Mouse (Mus musculus): ENCODE data around the gene Lnx1. TPM values are rescaled to one million over a fixed set of nuclear protein-coding genes. Genes with fewer than 3 reads are reported as not detected.

The Lnx1 gene
- total RNA-seq (2014; rRNA removed) (33.6 and 36.9 TPM in 2 replicates), polyA plus RNA-seq (2015; fragmentation: Nextera tagmentation; extraction: Ambion mirVana) (18.7 and 23.4 TPM in 2 replicates)

- Histone ChIP-seq H3K36me3 (ENCODE audit: insufficient read depth, low read length) (no peaks in the 10 kb centered on the region), H3K4me2 (ENCODE audit: low read depth, low read length, poor library complexity, severe bottlenecking) (no peak within 1 kb of the TSS), H3K27me3 (ENCODE audit: insufficient read depth, low read length) (no peaks in the 10 kb centered on the region), H3K27ac (ENCODE audit: low read depth, low read length) (no peak within 1 kb of the TSS), H3K9ac (replicated peaks; ENCODE audit: low read length, poor library complexity, severe bottlenecking) (no peak within 1 kb of the TSS), H3K4me3 (ENCODE audit: low read depth, low read length) (no peak within 1 kb of the TSS), H3K4me1 (ENCODE audit: insufficient read depth, low read length) (no peaks in the 10 kb centered on the region), H3K9me3 (ENCODE audit: low read length) (no peaks in the 10 kb centered on the region)
- TF ChIP-seq CTCF (IDR thresholded peaks at IDR 0.05), result no peak
- ATAC-seq (ENCODE audit: low FRiP score) (no peak), DNase-seq (ENCODE audit: low spot score) (no peak)
- 63% methylated on average over 11 of the region's 11 CpGs for WGBS
Measured at GRCm38 (mm10) chr5:74702766-74703165, at the start of gene Lnx1. Lnx1 (minus strand) TSS chr5:74702912.

DNA sequence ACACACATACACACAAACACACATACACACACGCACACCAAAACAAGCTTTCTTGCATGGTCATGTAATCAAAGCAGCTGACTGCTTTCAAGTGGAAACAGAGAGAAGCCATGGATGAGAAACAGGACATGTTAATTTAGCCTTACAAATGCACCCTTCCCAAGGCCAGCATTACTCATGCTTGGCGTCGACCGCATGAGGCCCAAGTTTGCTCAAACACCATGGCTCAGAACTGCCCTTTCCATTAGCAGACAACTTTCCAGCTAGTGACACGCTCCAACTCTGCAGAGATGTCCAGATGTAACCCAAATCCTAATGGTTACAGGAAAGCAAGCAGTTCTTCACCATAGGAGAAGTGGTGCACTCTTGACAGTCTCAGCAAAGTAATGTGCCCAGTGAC is 47.8 kb upstream of the Lnx1 start:
- Histone ChIP-seq H3K36me3 (ENCODE audit: insufficient read depth, low read length) (no peaks in the 10 kb centered on the region), H3K9ac (replicated peaks; ENCODE audit: low read length, poor library complexity, severe bottlenecking) (no peak overlapping the region), H3K4me3 (ENCODE audit: low read depth, low read length) (no peak overlapping the region), H3K27ac (ENCODE audit: low read depth, low read length) (no peak overlapping the region), H3K9me3 (ENCODE audit: low read length) (no peaks in the 10 kb centered on the region), H3K4me2 (ENCODE audit: low read depth, low read length, poor library complexity, severe bottlenecking) (no peak overlapping the region), H3K4me1 (ENCODE audit: insufficient read depth, low read length) (no peaks in the 10 kb centered on the region), H3K27me3 (ENCODE audit: insufficient read depth, low read length) (no peaks in the 10 kb centered on the region)
- DNase-seq (ENCODE audit: low spot score) (no peak), ATAC-seq (ENCODE audit: low FRiP score) (no peak)
- WGBS, result 87% methylated on average over 5 of the region's 5 CpGs
- no peak for TF ChIP-seq CTCF (IDR thresholded peaks at IDR 0.05)

- no peak for TF ChIP-seq CTCF (IDR thresholded peaks at IDR 0.05)
- DNase-seq (ENCODE audit: low spot score), result no peak
- Histone ChIP-seq H3K4me2 (ENCODE audit: low read depth, low read length, poor library complexity, severe bottlenecking) (no peak overlapping the region), H3K36me3 (ENCODE audit: insufficient read depth, low read length) (no peaks in the 10 kb centered on the region), H3K9me3 (ENCODE audit: low read length) (no peaks in the 10 kb centered on the region), H3K4me1 (ENCODE audit: insufficient read depth, low read length) (no peaks in the 10 kb centered on the region), H3K9ac (replicated peaks; ENCODE audit: low read length, poor library complexity, severe bottlenecking) (no peak overlapping the region), H3K27ac (ENCODE audit: low read depth, low read length) (no peak overlapping the region), H3K27me3 (ENCODE audit: insufficient read depth, low read length) (no peaks in the 10 kb centered on the region), H3K4me3 (ENCODE audit: low read depth, low read length) (no peak overlapping the region)
- ATAC-seq (ENCODE audit: low FRiP score), result no peak
- WGBS, result 95% methylated on average over 3 of the region's 3 CpGs
Measured at GRCm38 (mm10) chr5:74747476-74747875, 44.8 kb upstream of the Lnx1 start.

DNA sequence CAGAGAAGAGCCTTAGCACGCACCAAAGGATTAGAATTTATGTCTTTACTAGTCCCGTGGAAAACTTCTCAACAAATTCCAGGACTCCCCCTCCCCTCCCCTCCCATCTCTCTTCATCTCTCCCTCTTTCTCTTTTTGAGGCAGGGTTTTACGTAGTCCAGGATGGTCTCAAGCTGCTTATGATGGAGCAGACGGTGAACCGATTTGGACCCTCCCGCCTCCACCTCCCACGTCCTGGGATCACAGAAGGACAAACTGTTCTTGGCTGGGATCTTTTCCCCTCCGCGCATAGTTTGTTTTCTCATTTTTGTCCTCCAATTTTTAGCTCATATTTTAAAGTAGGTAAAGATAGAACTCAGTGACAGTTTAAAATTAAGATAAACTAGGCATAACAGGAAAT is 38.2 kb upstream of the Lnx1 start:
- ATAC-seq (ENCODE audit: low FRiP score), result no peak
- Histone ChIP-seq H3K9me3 (ENCODE audit: low read length) (no peaks in the 10 kb centered on the region), H3K4me3 (ENCODE audit: low read depth, low read length) (no peak overlapping the region), H3K4me2 (ENCODE audit: low read depth, low read length, poor library complexity, severe bottlenecking) (no peak overlapping the region), H3K36me3 (ENCODE audit: insufficient read depth, low read length) (no peaks in the 10 kb centered on the region), H3K9ac (replicated peaks; ENCODE audit: low read length, poor library complexity, severe bottlenecking) (no peak overlapping the region), H3K27me3 (ENCODE audit: insufficient read depth, low read length) (no peaks in the 10 kb centered on the region), H3K27ac (ENCODE audit: low read depth, low read length) (no peak overlapping the region), H3K4me1 (ENCODE audit: insufficient read depth, low read length) (no peaks in the 10 kb centered on the region)
- no peak for TF ChIP-seq CTCF (IDR thresholded peaks at IDR 0.05)
- no peak for DNase-seq (ENCODE audit: low spot score)
- WGBS, result 90% methylated on average over 9 of the region's 9 CpGs

- Histone ChIP-seq H3K36me3 (ENCODE audit: insufficient read depth, low read length) (no peaks in the 10 kb centered on the region), H3K4me2 (ENCODE audit: low read depth, low read length, poor library complexity, severe bottlenecking) (peak overlapping the region; percentile 16; the same call in 1 of the 2 replicates), H3K27me3 (ENCODE audit: insufficient read depth, low read length) (no peaks in the 10 kb centered on the region), H3K4me3 (ENCODE audit: low read depth, low read length) (no peak overlapping the region), H3K27ac (ENCODE audit: low read depth, low read length) (no peak overlapping the region; the same call in 1 of the 2 replicates), H3K4me1 (ENCODE audit: insufficient read depth, low read length) (no peaks in the 10 kb centered on the region), H3K9ac (replicated peaks; ENCODE audit: low read length, poor library complexity, severe bottlenecking) (no peak overlapping the region), H3K9me3 (ENCODE audit: low read length) (no peaks in the 10 kb centered on the region)
- ATAC-seq (ENCODE audit: low FRiP score) (no peak), DNase-seq (ENCODE audit: low spot score) (peak; percentile 27)
- no peak for TF ChIP-seq CTCF (IDR thresholded peaks at IDR 0.05)
- 33% methylated on average over 12 of the region's 12 CpGs for WGBS
Measured at GRCm38 (mm10) chr5:74739435-74739834, 36.7 kb upstream of the Lnx1 start.

- DNase-seq (ENCODE audit: low spot score), result no peak
Measured at GRCm38 (mm10) chr5:74738312-74738711, 35.6 kb upstream of the Lnx1 start.

More at GRCm38 (mm10) chr5:74738312-74738711, 35.6 kb upstream of the Lnx1 start:
- ATAC-seq (ENCODE audit: low FRiP score), result no peak
- Histone ChIP-seq H3K36me3 (ENCODE audit: insufficient read depth, low read length) (no peaks in the 10 kb centered on the region), H3K4me1 (ENCODE audit: insufficient read depth, low read length) (no peaks in the 10 kb centered on the region), H3K4me3 (ENCODE audit: low read depth, low read length) (no peak overlapping the region), H3K27me3 (ENCODE audit: insufficient read depth, low read length) (no peaks in the 10 kb centered on the region), H3K4me2 (ENCODE audit: low read depth, low read length, poor library complexity, severe bottlenecking) (no peak overlapping the region), H3K9ac (replicated peaks; ENCODE audit: low read length, poor library complexity, severe bottlenecking) (no peak overlapping the region), H3K27ac (ENCODE audit: low read depth, low read length) (no peak overlapping the region), H3K9me3 (ENCODE audit: low read length) (no peaks in the 10 kb centered on the region)
- WGBS, result 62% methylated on average over 3 of the region's 3 CpGs
- TF ChIP-seq CTCF (IDR thresholded peaks at IDR 0.05), result no peak
